Mouse (Mus musculus): Measurements from ENCODE around the gene Gm49405. TPM values are rescaled to one million over a fixed set of nuclear protein-coding genes. Genes with fewer than 3 reads are reported as not detected.
"Not testable (repeated sequence)": the region's sequence is repeated elsewhere in the genome, so short reads cannot be mapped to it uniquely, and the experiment has no call there.

Gm49405 gene
- polyA plus RNA-seq, 1 experiment from 2014 or later = 4.5 TPM

GRCm38 (mm10) chr19:4044109-4044508 lies 43.7 kb downstream of the Gm49405 start:
- WGBS = 90% methylated on average over 5 of the region's 5 CpGs
- not testable (repeated sequence) for H3K36me3 ChIP-seq

GRCm38 (mm10) chr19:4045966-4046865 lies 45.8 kb downstream of the Gm49405 start, which contains the start of gene Gstp2:
Gene Gstp2, minus strand, starts transcription at chr19:4046023.
- H3K4me2 ChIP-seq (replicated peaks) = no peak within 1 kb of the TSS; the same call in 1 of the 2 replicates
- H3K9me3 ChIP-seq = no peaks in the 10 kb centered on the region
- no peak within 1 kb of the TSS for H3K4me3 ChIP-seq
- WGBS = 62% methylated on average over 16 of the region's 16 CpGs
- no peak within 1 kb of the TSS for H3K9ac ChIP-seq (replicated peaks)
- no peaks in the 10 kb centered on the region for H3K36me3 ChIP-seq
- H3K4me1 ChIP-seq = no peaks in the 10 kb centered on the region
- no peak within 1 kb of the TSS for H3K27ac ChIP-seq (replicated peaks)
- H3K27me3 ChIP-seq = peaks cover 8% of the 10 kb centered on the region; the same call in 1 of the 2 replicates
- no peak for ATAC-seq (ENCODE audit: low FRiP score, low read depth)

More at GRCm38 (mm10) chr19:4044109-4044508, 43.7 kb downstream of the Gm49405 start:
- not testable (repeated sequence) for H3K4me2 ChIP-seq (replicated peaks); H3K27me3 ChIP-seq; ATAC-seq (ENCODE audit: low FRiP score, low read depth); H3K4me1 ChIP-seq; H3K4me3 ChIP-seq; H3K9me3 ChIP-seq; H3K9ac ChIP-seq (replicated peaks); H3K27ac ChIP-seq (replicated peaks)

GRCm38 (mm10) chr19:4046866-4047254 lies 46.4 kb downstream of the Gm49405 start:
- no peak for ATAC-seq (ENCODE audit: low FRiP score, low read depth)
- Histone ChIP-seq H3K4me3 (no peak overlapping the region), H3K27ac (replicated peaks) (no peak overlapping the region), H3K9me3 (no peaks in the 10 kb centered on the region), H3K4me1 (no peaks in the 10 kb centered on the region), H3K4me2 (replicated peaks) (no peak overlapping the region), H3K27me3 (peaks cover 6% of the 10 kb centered on the region; the same call in 1 of the 2 replicates), H3K36me3 (no peaks in the 10 kb centered on the region), H3K9ac (replicated peaks) (no peak overlapping the region)
- WGBS = 82% methylated on average over 8 of the region's 8 CpGs

GRCm38 (mm10) chr19:4047859-4048258 lies 47.4 kb downstream of the Gm49405 start:
- no peak overlapping the region for H3K4me3 ChIP-seq
- no peaks in the 10 kb centered on the region for H3K27me3 ChIP-seq
- H3K4me2 ChIP-seq (replicated peaks) = no peak overlapping the region
- no peaks in the 10 kb centered on the region for H3K36me3 ChIP-seq
- H3K9ac ChIP-seq (replicated peaks) = no peak overlapping the region
- ATAC-seq (ENCODE audit: low FRiP score, low read depth) = no peak
- no peak overlapping the region for H3K27ac ChIP-seq (replicated peaks)
- H3K4me1 ChIP-seq = no peaks in the 10 kb centered on the region
- 15% methylated on average over 4 of the region's 4 CpGs for WGBS
- H3K9me3 ChIP-seq = no peaks in the 10 kb centered on the region

- H3K27ac ChIP-seq (replicated peaks); H3K9me3 ChIP-seq; H3K4me1 ChIP-seq; H3K4me3 ChIP-seq; ATAC-seq (ENCODE audit: low FRiP score, low read depth); H3K4me2 ChIP-seq (replicated peaks); H3K36me3 ChIP-seq; H3K27me3 ChIP-seq; H3K9ac ChIP-seq (replicated peaks): not testable (repeated sequence)
- WGBS = 78% methylated on average over 5 of the region's 5 CpGs
Measured at GRCm38 (mm10) chr19:4049069-4049468, 48.6 kb downstream of the Gm49405 start.

- ATAC-seq (ENCODE audit: low FRiP score, low read depth) = no peak
- Histone ChIP-seq H3K9ac (replicated peaks) (no peak overlapping the region), H3K27me3 (no peaks in the 10 kb centered on the region), H3K4me3 (no peak overlapping the region), H3K9me3 (no peaks in the 10 kb centered on the region), H3K27ac (replicated peaks) (no peak overlapping the region), H3K4me2 (replicated peaks) (no peak overlapping the region), H3K4me1 (no peaks in the 10 kb centered on the region), H3K36me3 (no peaks in the 10 kb centered on the region)
- WGBS = 92% methylated on average over 5 of the region's 5 CpGs
Measured at GRCm38 (mm10) chr19:4051016-4051415, 50.6 kb downstream of the Gm49405 start.

GRCm38 (mm10) chr19:4051741-4052515 lies 51.5 kb downstream of the Gm49405 start:
- H3K9me3 ChIP-seq = no peaks in the 10 kb centered on the region
- H3K4me1 ChIP-seq = no peaks in the 10 kb centered on the region
- no peak for ATAC-seq (ENCODE audit: low FRiP score, low read depth)
- no peak overlapping the region for H3K4me3 ChIP-seq
- H3K36me3 ChIP-seq = no peaks in the 10 kb centered on the region
- 52% methylated on average over 10 of the region's 10 CpGs for WGBS
- H3K4me2 ChIP-seq (replicated peaks) = no peak overlapping the region
- H3K9ac ChIP-seq (replicated peaks) = no peak overlapping the region
- no peaks in the 10 kb centered on the region for H3K27me3 ChIP-seq
- H3K27ac ChIP-seq (replicated peaks) = no peak overlapping the region

GRCm38 (mm10) chr19:4052516-4053030 lies 52.1 kb downstream of the Gm49405 start:
- no peaks in the 10 kb centered on the region for H3K9me3 ChIP-seq
- no peak overlapping the region for H3K4me2 ChIP-seq (replicated peaks)
- 84% methylated on average over 5 of the region's 5 CpGs for WGBS
- H3K9ac ChIP-seq (replicated peaks) = no peak overlapping the region
- H3K27ac ChIP-seq (replicated peaks) = no peak overlapping the region
- H3K4me3 ChIP-seq = no peak overlapping the region
- H3K36me3 ChIP-seq = no peaks in the 10 kb centered on the region
- no peak for ATAC-seq (ENCODE audit: low FRiP score, low read depth)
- no peaks in the 10 kb centered on the region for H3K27me3 ChIP-seq
- no peaks in the 10 kb centered on the region for H3K4me1 ChIP-seq

- Histone ChIP-seq H3K36me3 (no peaks in the 10 kb centered on the region), H3K27ac (replicated peaks) (no peak overlapping the region), H3K4me1 (no peaks in the 10 kb centered on the region), H3K9me3 (no peaks in the 10 kb centered on the region), H3K4me2 (replicated peaks) (no peak overlapping the region), H3K9ac (replicated peaks) (no peak overlapping the region), H3K4me3 (no peak overlapping the region), H3K27me3 (no peaks in the 10 kb centered on the region)
- 84% methylated on average over 5 of the region's 5 CpGs for WGBS
- no peak for ATAC-seq (ENCODE audit: low FRiP score, low read depth)
Measured at GRCm38 (mm10) chr19:4054613-4055012, 54.2 kb downstream of the Gm49405 start.

Other genes with a start within 250 kb of the Gm49405 start
- 61.3 and 65.9 TPM in 2 replicates for gene Kmt5b, start 233.2 kb upstream of the Gm49405 start, polyA plus RNA-seq (2016; fragmentation: Nextera tagmentation; extraction: Ambion mirVana)
- gene Chka, start 148.9 kb upstream of the Gm49405 start, polyA plus RNA-seq (2016; fragmentation: Nextera tagmentation; extraction: Ambion mirVana) = 69.1 and 73.9 TPM in 2 replicates
- 16.3 and 18.7 TPM in 2 replicates for gene Tcirg1, start 93.5 kb upstream of the Gm49405 start, polyA plus RNA-seq (2016; fragmentation: Nextera tagmentation; extraction: Ambion mirVana)
- 193 and 210 TPM in 2 replicates for gene Ndufs8, start 87.9 kb upstream of the Gm49405 start, polyA plus RNA-seq (2016; fragmentation: Nextera tagmentation; extraction: Ambion mirVana)
- 0.83 and 0.96 TPM in 2 replicates for gene Aldh3b1, start 70.8 kb upstream of the Gm49405 start, polyA plus RNA-seq (2016; fragmentation: Nextera tagmentation; extraction: Ambion mirVana)
- 8.5 and 10.4 TPM in 2 replicates for gene Unc93b1, start 65.4 kb upstream of the Gm49405 start, polyA plus RNA-seq (2016; fragmentation: Nextera tagmentation; extraction: Ambion mirVana)
- not detected in 2 replicates for gene Aldh3b3, start 42.0 kb upstream of the Gm49405 start, polyA plus RNA-seq (2016; fragmentation: Nextera tagmentation; extraction: Ambion mirVana)
- gene Aldh3b2, start 28.3 kb upstream of the Gm49405 start, polyA plus RNA-seq (2016; fragmentation: Nextera tagmentation; extraction: Ambion mirVana) = 0.62 and 1.0 TPM in 2 replicates
- 0.88 and 1.3 TPM in 2 replicates for gene Acy3, start 14.1 kb upstream of the Gm49405 start, polyA plus RNA-seq (2016; fragmentation: Nextera tagmentation; extraction: Ambion mirVana)
- not detected in 2 replicates for gene Tbx10, start 7.9 kb upstream of the Gm49405 start, polyA plus RNA-seq (2016; fragmentation: Nextera tagmentation; extraction: Ambion mirVana)
- gene Nudt8, start within 50 bp of the Gm49405 start, polyA plus RNA-seq (2016; fragmentation: Nextera tagmentation; extraction: Ambion mirVana) = 15.6 and 17.6 TPM in 2 replicates
- gene Doc2g, start 2.7 kb downstream of the Gm49405 start, polyA plus RNA-seq (2016; fragmentation: Nextera tagmentation; extraction: Ambion mirVana) = 3.6 and 5.2 TPM in 2 replicates
- 181 and 188 TPM in 2 replicates for gene Ndufv1, start 12.2 kb downstream of the Gm49405 start, polyA plus RNA-seq (2016; fragmentation: Nextera tagmentation; extraction: Ambion mirVana)
- 323 and 328 TPM in 2 replicates for gene Gstp1, start 37.4 kb downstream of the Gm49405 start, polyA plus RNA-seq (2016; fragmentation: Nextera tagmentation; extraction: Ambion mirVana)
- gene Gstp2, start 45.4 kb downstream of the Gm49405 start, polyA plus RNA-seq (2016; fragmentation: Nextera tagmentation; extraction: Ambion mirVana) = 1.6 and 2.4 TPM in 2 replicates
- gene Gstp3, start 58.9 kb downstream of the Gm49405 start, polyA plus RNA-seq (2016; fragmentation: Nextera tagmentation; extraction: Ambion mirVana) = not detected in 2 replicates
- gene Cabp2, start 81.0 kb downstream of the Gm49405 start, polyA plus RNA-seq (2016; fragmentation: Nextera tagmentation; extraction: Ambion mirVana) = not detected in 2 replicates
- gene Cdk2ap2, start 96.6 kb downstream of the Gm49405 start, polyA plus RNA-seq (2016; fragmentation: Nextera tagmentation; extraction: Ambion mirVana) = 66.7 and 68.0 TPM in 2 replicates
- 27.2 and 29.0 TPM in 2 replicates for gene Pitpnm1, start 99.4 kb downstream of the Gm49405 start, polyA plus RNA-seq (2016; fragmentation: Nextera tagmentation; extraction: Ambion mirVana)
- 59.5 and 63.6 TPM in 2 replicates for gene Aip, start 125.2 kb downstream of the Gm49405 start, polyA plus RNA-seq (2016; fragmentation: Nextera tagmentation; extraction: Ambion mirVana)
- gene Gpr152, start 139.2 kb downstream of the Gm49405 start, polyA plus RNA-seq (2016; fragmentation: Nextera tagmentation; extraction: Ambion mirVana) = not detected in 2 replicates
- 0.12 and 0.14 TPM in 2 replicates for gene Cabp4, start 143.4 kb downstream of the Gm49405 start, polyA plus RNA-seq (2016; fragmentation: Nextera tagmentation; extraction: Ambion mirVana)
- gene Coro1b, start 148.0 kb downstream of the Gm49405 start, polyA plus RNA-seq (2016; fragmentation: Nextera tagmentation; extraction: Ambion mirVana) = 121 and 133 TPM in 2 replicates
- 0.42 and 0.71 TPM in 2 replicates for gene Ptprcap, start 153.0 kb downstream of the Gm49405 start, polyA plus RNA-seq (2016; fragmentation: Nextera tagmentation; extraction: Ambion mirVana)
- gene Rps6kb2, start 162.7 kb downstream of the Gm49405 start, polyA plus RNA-seq (2016; fragmentation: Nextera tagmentation; extraction: Ambion mirVana) = 62.8 and 63.3 TPM in 2 replicates
- gene Carns1, start 174.9 kb downstream of the Gm49405 start, polyA plus RNA-seq (2016; fragmentation: Nextera tagmentation; extraction: Ambion mirVana) = 3.8 and 4.2 TPM in 2 replicates
- gene Tbc1d10c, start 190.7 kb downstream of the Gm49405 start, polyA plus RNA-seq (2016; fragmentation: Nextera tagmentation; extraction: Ambion mirVana) = 0.73 and 0.86 TPM in 2 replicates
- gene Ppp1ca, start 191.4 kb downstream of the Gm49405 start, polyA plus RNA-seq (2016; fragmentation: Nextera tagmentation; extraction: Ambion mirVana) = 709 and 733 TPM in 2 replicates
- 35.0 and 41.5 TPM in 2 replicates for gene Rad9a, start 201.0 kb downstream of the Gm49405 start, polyA plus RNA-seq (2016; fragmentation: Nextera tagmentation; extraction: Ambion mirVana)
- gene Clcf1, start 213.6 kb downstream of the Gm49405 start, polyA plus RNA-seq (2016; fragmentation: Nextera tagmentation; extraction: Ambion mirVana) = 0.48 and 0.94 TPM in 2 replicates
- gene AC109138.7, start 213.7 kb downstream of the Gm49405 start, polyA plus RNA-seq (2016; fragmentation: Nextera tagmentation; extraction: Ambion mirVana) = not detected in 2 replicates
- 15.2 and 16.1 TPM in 2 replicates for gene Pold4, start 231.3 kb downstream of the Gm49405 start, polyA plus RNA-seq (2016; fragmentation: Nextera tagmentation; extraction: Ambion mirVana)

Measured in midbrain, embryonic 12.5 days (tissue).